Mouse (Mus musculus) heart, embryonic 10.5 days (tissue): ENCODE measurements around the gene Nrp2. TPM values are rescaled to one million over a fixed set of nuclear protein-coding genes. Genes with fewer than 3 reads are reported as not detected.

ENCODE experiments used
- DNase-seq: peaks from one replicate; pipeline ENCODE4 v3.0.0-alpha.2; 2017; ENCODE audit warnings: low spot score
- H3K27ac ChIP-seq: fragments of 300-500 bp; sonication (generic); 2 replicates; pipeline ENCODE4 v1.5.1; 2016; ENCODE audit warnings: mild to moderate bottlenecking
- H3K27me3 ChIP-seq: fragments of 300-500 bp; sonication (generic); 2 replicates; pipeline ENCODE4 v1.6.1; 2016; ENCODE audit warnings: mild to moderate bottlenecking; ENCODE audit not compliant: poor library complexity, insufficient read depth, severe bottlenecking
- H3K36me3 ChIP-seq: fragments of 300-500 bp; sonication (generic); 2 replicates; pipeline ENCODE4 v1.6.1; 2016; ENCODE audit warnings: mild to moderate bottlenecking, moderate library complexity
- H3K4me1 ChIP-seq: fragments of 300-500 bp; sonication (generic); 2 replicates; pipeline ENCODE4 v1.6.1; 2016; ENCODE audit warnings: mild to moderate bottlenecking
- H3K4me3 ChIP-seq: fragments of 300-500 bp; sonication (generic); 2 replicates; pipeline ENCODE4 v1.5.1; 2016; ENCODE audit warnings: mild to moderate bottlenecking, moderate library complexity
- H3K9me3 ChIP-seq: fragments of 300-500 bp; sonication (generic); 2 replicates; pipeline ENCODE4 v1.6.1; 2016; ENCODE audit warnings: mild to moderate bottlenecking, moderate library complexity
- WGBS: fragments of 180-500 bp; shearing (Covaris S2); methylation state at CpG from one replicate; pipeline ENCODE4 v1.1.7; 2016; 5-methylcytosine and 5-hydroxymethylcytosine counted together
- polyA plus RNA-seq: library from polyadenylated mRNA; unstranded; fragments of >200 nt; fragmentation: Nextera tagmentation; extraction: Ambion mirVana; gene quantifications from 2 replicates; pipeline ENCODE4 v1.2.1, GENCODE M21; 2016

Gene Nrp2
- polyA plus RNA-seq, 1 experiment from 2014 or later, result 18.0 TPM

- no peaks in the 10 kb centered on the region for H3K9me3 ChIP-seq
- H3K27ac ChIP-seq, result no peak overlapping the region
- H3K36me3 ChIP-seq, result no peaks in the 10 kb centered on the region
- no peak for DNase-seq
- WGBS, result 60% methylated on average over 6 of the region's 6 CpGs
- no peak overlapping the region for H3K4me3 ChIP-seq
- H3K27me3 ChIP-seq, result 0 out of 2 replicates have a peak, but pooled peaks cover 8% of the 10 kb centered on the region
- H3K4me1 ChIP-seq, result 0 out of 2 replicates have a peak, but pooled peaks cover 4% of the 10 kb centered on the region
Observed at GRCm38 (mm10) chr1:62696312-62696982, 6.6 kb upstream of the Nrp2 start.

- Histone ChIP-seq H3K36me3 (no peaks in the 10 kb centered on the region), H3K27me3 (peaks cover 13% of the 10 kb centered on the region; the same call in 1 of the 2 replicates), H3K9me3 (no peaks in the 10 kb centered on the region), H3K4me1 (0 out of 2 replicates have a peak, but pooled peaks cover 4% of the 10 kb centered on the region), H3K27ac (no peak overlapping the region), H3K4me3 (no peak overlapping the region)
- no peak for DNase-seq
- WGBS, result 16% methylated on average over 9 of the region's 9 CpGs
Observed at GRCm38 (mm10) chr1:62696983-62697341, 6.1 kb upstream of the Nrp2 start.

DNA sequence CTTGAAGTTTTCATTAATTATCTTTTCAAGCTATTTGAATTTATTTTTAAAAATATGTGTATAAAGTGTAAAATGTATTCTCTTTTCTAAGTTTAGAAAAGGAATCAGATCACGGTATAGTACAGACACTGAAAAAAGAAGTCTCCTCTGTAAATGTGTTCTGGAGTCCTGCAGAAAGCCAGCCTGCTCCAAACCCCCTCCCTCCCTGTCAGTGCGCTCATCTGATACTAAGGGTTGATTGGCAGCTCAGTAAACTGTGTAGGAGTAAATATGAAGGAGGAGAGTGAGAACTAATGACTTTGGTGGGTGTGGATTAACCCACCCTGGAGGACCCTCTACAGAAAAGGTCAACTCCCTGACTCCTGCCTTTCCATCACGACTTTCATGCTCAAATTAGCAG, 5.7 kb upstream of the Nrp2 start:
- WGBS, result 52% methylated on average over 3 of the region's 3 CpGs

DNA sequence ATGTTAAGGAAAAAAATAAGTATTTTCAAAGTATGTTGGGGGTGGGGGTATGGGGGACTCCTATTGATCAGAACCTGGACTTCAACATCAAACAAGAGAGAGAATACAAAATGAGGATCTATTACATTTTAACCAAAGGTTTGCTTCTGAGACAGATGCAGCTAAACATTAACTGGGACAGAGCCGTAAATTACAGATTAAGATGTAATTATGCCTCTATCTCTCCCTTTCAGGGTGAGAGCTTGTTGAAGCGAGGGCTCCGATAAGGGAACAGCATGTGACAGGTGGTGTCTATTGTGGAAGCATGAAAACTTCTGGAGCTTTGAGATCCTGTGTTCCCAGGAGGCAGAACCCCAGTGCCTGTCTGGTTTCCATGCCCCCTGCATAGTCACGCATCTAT, 3.3 kb upstream of the Nrp2 start:
- no peak for DNase-seq
- Histone ChIP-seq H3K4me1 (peaks cover 18% of the 10 kb centered on the region), H3K36me3 (no peaks in the 10 kb centered on the region), H3K4me3 (no peak overlapping the region), H3K9me3 (no peaks in the 10 kb centered on the region), H3K27ac (no peak overlapping the region), H3K27me3 (peaks cover 23% of the 10 kb centered on the region)
- WGBS, result 78% methylated on average over 4 of the region's 4 CpGs

More for the DNA sequence above, 5.7 kb upstream of the Nrp2 start:
- Histone ChIP-seq H3K9me3 (no peaks in the 10 kb centered on the region), H3K4me3 (no peak overlapping the region), H3K27ac (no peak overlapping the region), H3K36me3 (no peaks in the 10 kb centered on the region), H3K4me1 (0 out of 2 replicates have a peak, but pooled peaks cover 4% of the 10 kb centered on the region), H3K27me3 (peaks cover 16% of the 10 kb centered on the region; the same call in 1 of the 2 replicates)
- DNase-seq, result no peak

GRCm38 (mm10) chr1:62701065-62701921, 1.8 kb upstream of the Nrp2 start:
- H3K36me3 ChIP-seq, result no peaks in the 10 kb centered on the region
- no peaks in the 10 kb centered on the region for H3K9me3 ChIP-seq
- H3K27ac ChIP-seq, result no peak overlapping the region
- peaks cover 30% of the 10 kb centered on the region for H3K4me1 ChIP-seq
- peak; percentile 92 for DNase-seq
- H3K4me3 ChIP-seq, result no peak overlapping the region
- peaks cover 37% of the 10 kb centered on the region for H3K27me3 ChIP-seq
- WGBS, result 26% methylated on average over 10 of the region's 10 CpGs

- Histone ChIP-seq H3K4me3 (peak overlapping the region; percentile 81), H3K9me3 (no peaks in the 10 kb centered on the region), H3K27ac (peak overlapping the region; percentile 90), H3K36me3 (no peaks in the 10 kb centered on the region), H3K4me1 (peaks cover 38% of the 10 kb centered on the region), H3K27me3 (peaks cover 44% of the 10 kb centered on the region)
- DNase-seq, result no peak
- under 1% methylated on average over 25 of the region's 25 CpGs for WGBS
Observed at GRCm38 (mm10) chr1:62702743-62703142, 342 bp upstream of the Nrp2 start.

DNA sequence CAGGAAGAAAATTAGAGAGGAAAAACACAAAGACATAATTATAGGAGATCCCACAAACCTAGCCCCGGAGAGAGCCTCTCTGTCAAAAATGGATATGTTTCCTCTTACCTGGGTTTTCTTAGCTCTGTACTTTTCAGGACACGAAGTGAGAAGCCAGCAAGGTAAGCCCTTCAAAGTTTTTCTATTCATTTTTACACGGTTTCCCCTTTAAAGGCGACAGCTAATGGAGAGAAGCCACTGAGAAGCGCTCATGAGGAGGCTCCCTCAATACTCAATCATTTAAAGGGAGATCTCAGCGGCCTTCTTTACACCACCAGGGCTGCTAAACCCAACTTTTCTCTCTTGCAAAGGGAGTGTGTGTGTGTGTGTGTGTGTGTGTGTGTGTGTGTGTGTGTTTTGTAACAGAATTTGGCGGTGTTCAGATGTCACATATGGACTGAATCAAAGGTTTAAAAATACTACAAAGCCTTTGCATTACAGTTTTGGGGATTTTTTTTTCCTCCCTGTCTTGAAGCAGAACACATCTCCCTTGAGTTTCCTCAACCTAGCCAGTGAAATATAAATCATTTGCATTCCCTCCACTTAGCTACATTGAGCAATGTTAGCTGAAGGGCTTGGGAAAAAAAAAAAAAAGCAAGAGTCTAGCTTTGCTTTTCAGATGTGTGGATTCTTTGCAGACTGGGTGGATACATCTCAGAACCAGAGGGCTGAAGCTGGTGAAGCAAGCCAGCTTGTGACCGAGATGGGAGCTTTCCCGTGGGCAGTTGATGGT, 1.2 kb downstream of the Nrp2 start:
- no peak for DNase-seq
- Histone ChIP-seq H3K27ac (0 out of 2 replicates have a peak overlapping the region, but pooled peaks have one; percentile 90), H3K36me3 (no peaks in the 10 kb centered on the region), H3K4me1 (peaks cover 53% of the 10 kb centered on the region), H3K4me3 (peak overlapping the region; percentile 81), H3K27me3 (peaks cover 46% of the 10 kb centered on the region), H3K9me3 (no peaks in the 10 kb centered on the region)
- 2% methylated on average over 9 of the region's 9 CpGs for WGBS

- DNase-seq, result no peak
- Histone ChIP-seq H3K36me3 (no peaks in the 10 kb centered on the region), H3K4me3 (peak overlapping the region; percentile 81), H3K9me3 (no peaks in the 10 kb centered on the region), H3K27ac (peak overlapping the region; percentile 87), H3K4me1 (peaks cover 53% of the 10 kb centered on the region), H3K27me3 (peaks cover 45% of the 10 kb centered on the region)
- 5% methylated on average over 16 of the region's 16 CpGs for WGBS
Observed at GRCm38 (mm10) chr1:62704889-62705516, 1.9 kb downstream of the Nrp2 start.

DNA sequence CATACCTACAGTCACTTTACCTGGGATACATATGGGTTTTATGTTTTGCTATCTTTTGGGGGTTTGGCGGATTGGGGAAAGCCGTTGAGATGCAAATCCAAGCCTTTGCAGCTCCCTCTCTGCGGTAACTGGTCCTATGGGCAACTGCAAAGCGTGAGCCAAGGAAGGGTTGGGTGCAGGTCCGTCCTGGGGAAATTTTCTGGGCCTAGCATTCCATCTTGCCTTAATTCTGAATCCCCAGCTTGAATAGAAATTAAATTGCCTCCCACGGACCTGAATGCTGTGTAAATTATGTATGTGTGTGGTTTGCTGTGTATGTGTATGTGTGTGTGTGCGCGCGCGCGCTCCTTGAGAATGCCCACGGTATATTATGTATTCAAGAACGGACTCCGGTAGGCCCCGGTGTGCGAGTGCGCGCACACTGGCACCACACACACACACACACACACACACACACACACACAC, 2.5 kb downstream of the Nrp2 start:
- Histone ChIP-seq H3K4me3 (peak overlapping the region; percentile 81), H3K27ac (peak overlapping the region; percentile 87), H3K9me3 (no peaks in the 10 kb centered on the region), H3K27me3 (peaks cover 45% of the 10 kb centered on the region), H3K4me1 (peaks cover 53% of the 10 kb centered on the region), H3K36me3 (no peaks in the 10 kb centered on the region)
- 3% methylated on average over 18 of the region's 18 CpGs for whole genome bisulfite sequencing
- DNase-seq, result no peak

DNA sequence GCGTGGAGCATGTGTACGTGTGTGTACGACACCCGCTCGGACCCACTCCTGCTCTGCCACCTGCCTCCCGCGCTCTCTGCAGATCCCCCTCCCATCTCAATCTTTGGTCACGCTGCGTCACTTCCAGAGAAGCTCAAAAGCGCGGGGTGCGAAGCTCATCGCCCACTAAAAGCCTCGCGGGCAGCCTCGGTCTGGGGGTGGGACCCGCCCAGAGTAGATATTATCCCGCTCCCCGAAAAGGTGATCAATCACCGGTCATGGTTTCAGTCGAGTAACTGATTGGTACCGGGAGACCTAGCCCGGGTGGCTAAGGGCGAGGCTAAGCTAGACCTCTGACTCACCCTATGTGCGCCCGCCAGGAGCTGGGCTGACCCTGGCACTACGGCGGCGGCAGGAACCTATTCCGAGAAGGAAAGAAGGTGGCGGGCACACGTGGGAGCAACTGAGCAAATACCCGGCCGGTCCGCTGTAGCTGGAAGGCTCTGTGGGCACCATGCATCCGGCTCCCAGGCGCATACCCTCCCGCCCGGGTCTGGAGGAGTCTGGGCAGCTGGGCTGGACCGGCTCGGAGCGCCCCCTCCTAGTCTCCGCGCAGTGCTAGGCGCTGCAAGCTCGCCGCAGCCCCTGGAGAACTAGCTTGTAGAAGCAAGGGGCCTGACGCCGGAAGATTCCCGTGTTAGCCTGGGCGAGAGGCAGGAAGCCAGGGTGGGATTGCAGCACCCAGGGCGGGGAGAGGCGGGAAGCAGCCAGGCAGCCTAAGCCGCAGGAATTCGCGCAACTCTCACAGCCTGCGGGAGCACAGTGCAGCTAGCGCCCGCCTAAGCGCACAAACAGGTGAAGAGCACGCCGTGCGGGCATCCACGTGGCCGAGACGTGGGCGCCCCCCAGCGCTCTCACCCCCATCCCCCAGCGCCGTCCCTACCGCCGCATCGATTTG, 3.3 kb downstream of the Nrp2 start:
- H3K4me3 ChIP-seq, result peak overlapping the region; percentile 81
- no peaks in the 10 kb centered on the region for H3K9me3 ChIP-seq
- peaks cover 53% of the 10 kb centered on the region for H3K4me1 ChIP-seq
- no peaks in the 10 kb centered on the region for H3K36me3 ChIP-seq
- H3K27ac ChIP-seq, result peak overlapping the region; percentile 87
- H3K27me3 ChIP-seq, result peaks cover 45% of the 10 kb centered on the region
- under 1% methylated on average over 73 of the region's 73 CpGs for WGBS
- peak; percentile 84 for DNase-seq

GRCm38 (mm10) chr1:62707101-62707912, 4.2 kb downstream of the Nrp2 start:
- under 1% methylated on average over 35 of the region's 35 CpGs for WGBS
- peaks cover 53% of the 10 kb centered on the region for H3K4me1 ChIP-seq

More at GRCm38 (mm10) chr1:62707101-62707912, 4.2 kb downstream of the Nrp2 start:
- H3K27ac ChIP-seq, result peak overlapping the region; percentile 87
- H3K36me3 ChIP-seq, result no peaks in the 10 kb centered on the region
- DNase-seq, result no peak
- H3K4me3 ChIP-seq, result peak overlapping the region; percentile 81
- H3K27me3 ChIP-seq, result peaks cover 36% of the 10 kb centered on the region
- H3K9me3 ChIP-seq, result no peaks in the 10 kb centered on the region
